Mouse (Mus musculus) heart, embryonic 14.5 days (tissue): ENCODE data around the gene Dusp6. TPM values are rescaled to one million over a fixed set of nuclear protein-coding genes. Genes with fewer than 3 reads are reported as not detected.

ENCODE experiments used
- ATAC-seq: fragments of 200-750 bp; cut with Nextera tagmentation; 2 replicates; pipeline ENCODE4 v1.8.0; 2017; ENCODE audit warnings: low read depth, moderate TSS enrichment; ENCODE audit not compliant: insufficient number of reproducible peaks, insufficient read depth, low FRiP score
- H3K27ac ChIP-seq, 2 experiments: fragments of 200-500 bp in 1 of 2; fragments of 300-500 bp in 1 of 2; sonication (generic) in 1 of 2; replicated peaks in 1 of 2; 2 replicates each; pipeline ENCODE4 v1.5.1; 2012 to 2014; ENCODE audit warnings: low read depth in 2 of 2, low read length in 2 of 2, control low read depth in 1 of 2, mild to moderate bottlenecking in 1 of 2, mixed read lengths in 1 of 2; ENCODE audit not compliant: control insufficient read depth in 1 of 2, insufficient read depth in 1 of 2
- H3K27me3 ChIP-seq: fragments of 300-500 bp; sonication (generic); 2 replicates; pipeline ENCODE4 v1.6.1; 2014; ENCODE audit warnings: mild to moderate bottlenecking, low read length, control low read depth; ENCODE audit not compliant: control insufficient read depth, insufficient read depth
- H3K36me3 ChIP-seq: fragments of 300-500 bp; sonication (generic); 2 replicates; pipeline ENCODE4 v1.6.1; 2014; ENCODE audit warnings: mild to moderate bottlenecking, control low read depth, low read length, mixed read lengths; ENCODE audit not compliant: control insufficient read depth, insufficient read depth
- H3K4me1 ChIP-seq, 2 experiments: fragments of 200-500 bp in 1 of 2; fragments of 300-500 bp in 1 of 2; sonication (generic) in 1 of 2; 2 replicates each; pipeline ENCODE4 v1.6.1; 2012 to 2014; ENCODE audit warnings: low read length in 2 of 2, control low read depth in 1 of 2, mixed read lengths in 1 of 2; ENCODE audit not compliant: control insufficient read depth in 2 of 2, insufficient read depth in 2 of 2
- H3K4me2 ChIP-seq: fragments of 300-500 bp; sonication (generic); 2 replicates; pipeline ENCODE4 v1.6.1; 2014; ENCODE audit warnings: mild to moderate bottlenecking, low read length
- H3K4me3 ChIP-seq, 2 experiments: fragments of 200-500 bp in 1 of 2; fragments of 300-500 bp in 1 of 2; sonication (generic) in 1 of 2; 2 replicates each; pipeline ENCODE4 v1.5.1; 2012 to 2014; ENCODE audit warnings: low read length in 2 of 2, mild to moderate bottlenecking in 2 of 2, control low read depth in 1 of 2, low read depth in 1 of 2, moderate library complexity in 1 of 2; ENCODE audit not compliant: control insufficient read depth in 1 of 2, insufficient read depth in 1 of 2
- H3K9ac ChIP-seq: fragments of 300-500 bp; sonication (generic); 2 replicates; pipeline ENCODE4 v1.6.1; 2014; ENCODE audit warnings: mild to moderate bottlenecking, low read length
- H3K9me3 ChIP-seq: fragments of 300-500 bp; sonication (generic); 2 replicates; pipeline ENCODE4 v1.6.1; 2016; ENCODE audit warnings: low read length, control low read depth; ENCODE audit not compliant: control insufficient read depth
- WGBS: fragments of 180-500 bp; shearing (Covaris S2); extraction: QIAGEN DNeasy Blood & Tissue Kit; methylation state at CpG from one replicate; pipeline ENCODE4 v1.1.7; 2014; 5-methylcytosine and 5-hydroxymethylcytosine counted together
- polyA plus RNA-seq: library from polyadenylated mRNA; unstranded; fragments of >200 nt; fragmentation: Nextera tagmentation; extraction: Ambion mirVana; gene quantifications from 2 replicates; pipeline ENCODE4 v1.2.1, GENCODE M21; 2014

The Dusp6 gene
- polyA plus RNA-seq, 1 experiment from 2014 or later = 43.4 TPM

- Histone ChIP-seq H3K9ac (no peak overlapping the region), H3K4me3 (no peak overlapping the region), H3K4me2 (no peak overlapping the region), H3K4me1 (peaks cover 6 to 14% of the 10 kb centered on the region in 2 experiments), H3K27ac (0 out of 4 replicates have a peak overlapping the region, but pooled peaks of 1 of the 2 experiments have one; percentile 41), H3K36me3 (no peaks in the 10 kb centered on the region), H3K27me3 (no peaks in the 10 kb centered on the region), H3K9me3 (no peaks in the 10 kb centered on the region)
- no peak for ATAC-seq
- 79% methylated on average over 7 of the region's 7 CpGs for WGBS
Observed at GRCm38 (mm10) chr10:99241284-99241828, 21.7 kb upstream of the Dusp6 start.

DNA sequence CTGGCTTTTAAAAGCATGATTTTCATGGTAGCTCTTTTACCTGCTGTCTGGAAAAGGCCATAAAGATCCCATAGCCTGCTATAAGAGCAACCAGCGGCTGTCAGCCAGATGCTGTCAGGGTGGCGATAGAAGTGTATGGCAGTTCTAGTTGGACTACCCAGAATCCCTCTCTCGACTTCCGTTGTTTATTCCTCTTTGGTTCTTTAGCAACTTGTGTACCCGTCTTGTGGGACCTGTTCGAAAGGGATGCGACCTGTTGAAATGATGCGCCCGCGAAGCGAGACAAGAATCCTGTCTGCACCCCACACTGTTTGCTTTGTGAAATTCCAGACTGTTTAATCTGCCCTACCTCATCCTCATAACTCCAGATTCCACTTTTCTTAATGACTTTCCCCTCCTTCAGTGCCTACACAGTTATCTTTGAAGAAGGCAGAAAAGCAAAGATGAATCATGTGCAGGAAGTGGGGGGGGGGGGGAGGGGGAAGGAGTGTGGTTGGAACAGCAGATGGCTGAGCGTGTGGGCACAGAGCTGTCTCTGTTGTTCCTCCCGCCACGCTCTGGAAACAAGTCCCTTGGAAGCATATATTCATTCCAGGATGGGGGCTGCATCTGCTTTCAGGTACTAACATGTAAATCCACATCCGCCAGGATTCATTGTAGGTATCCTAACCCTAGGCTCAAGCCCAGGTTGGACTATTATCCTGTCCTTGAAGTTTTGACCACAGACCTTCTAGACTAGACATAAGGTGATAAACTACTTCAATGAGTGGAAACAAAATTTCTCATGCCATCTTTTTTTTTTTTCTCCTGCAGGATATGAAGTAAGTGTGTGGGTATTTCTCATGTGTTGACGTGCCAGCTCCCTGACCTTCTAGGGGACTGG, 21.0 kb upstream of the Dusp6 start:
- peaks cover 6 to 10% of the 10 kb centered on the region in 2 experiments for H3K4me1 ChIP-seq
- H3K27me3 ChIP-seq = no peaks in the 10 kb centered on the region
- no peaks in the 10 kb centered on the region for H3K9me3 ChIP-seq
- no peak overlapping the region for H3K4me3 ChIP-seq
- no peak overlapping the region for H3K4me2 ChIP-seq
- WGBS = 59% methylated on average over 16 of the region's 16 CpGs
- H3K9ac ChIP-seq = no peak overlapping the region
- H3K36me3 ChIP-seq = no peaks in the 10 kb centered on the region
- ATAC-seq = no peak; the same call in 1 of the 2 replicates
- peak overlapping the region; percentile 10 to 41; a peak in 2 of 4 replicates for H3K27ac ChIP-seq

GRCm38 (mm10) chr10:99242721-99243120, 20.3 kb upstream of the Dusp6 start:
- no peak for ATAC-seq
- H3K36me3 ChIP-seq = no peaks in the 10 kb centered on the region
- H3K4me3 ChIP-seq = no peak overlapping the region
- H3K4me2 ChIP-seq = no peak overlapping the region
- H3K9ac ChIP-seq = no peak overlapping the region
- 0 out of 4 replicates have a peak overlapping the region, but pooled peaks of 1 of the 2 experiments have one; percentile 12 for H3K27ac ChIP-seq
- 89% methylated on average over 10 of the region's 10 CpGs for WGBS
- peaks cover 2 to 7% of the 10 kb centered on the region in 2 experiments; a peak in 3 of 4 replicates for H3K4me1 ChIP-seq
- no peaks in the 10 kb centered on the region for H3K9me3 ChIP-seq
- no peaks in the 10 kb centered on the region for H3K27me3 ChIP-seq

GRCm38 (mm10) chr10:99243907-99244489, 19.0 kb upstream of the Dusp6 start:
- Histone ChIP-seq H3K9ac (no peak overlapping the region), H3K36me3 (no peaks in the 10 kb centered on the region), H3K27ac (no peak overlapping the region), H3K9me3 (no peaks in the 10 kb centered on the region), H3K4me1 (peaks cover 2 to 7% of the 10 kb centered on the region in 2 experiments; a peak in 3 of 4 replicates), H3K4me3 (no peak overlapping the region), H3K27me3 (no peaks in the 10 kb centered on the region), H3K4me2 (no peak overlapping the region)
- no peak for ATAC-seq
- WGBS = 62% methylated on average over 5 of the region's 5 CpGs

- Histone ChIP-seq H3K4me1 (peaks cover 2 to 7% of the 10 kb centered on the region in 2 experiments; a peak in 3 of 4 replicates), H3K4me3 (no peak overlapping the region), H3K27ac (no peak overlapping the region), H3K27me3 (no peaks in the 10 kb centered on the region), H3K9ac (no peak overlapping the region), H3K36me3 (no peaks in the 10 kb centered on the region), H3K9me3 (no peaks in the 10 kb centered on the region), H3K4me2 (no peak overlapping the region)
- no peak for ATAC-seq
- 38% methylated on average over 7 of the region's 7 CpGs for WGBS
Observed at GRCm38 (mm10) chr10:99244655-99245260, 18.3 kb upstream of the Dusp6 start.

DNA sequence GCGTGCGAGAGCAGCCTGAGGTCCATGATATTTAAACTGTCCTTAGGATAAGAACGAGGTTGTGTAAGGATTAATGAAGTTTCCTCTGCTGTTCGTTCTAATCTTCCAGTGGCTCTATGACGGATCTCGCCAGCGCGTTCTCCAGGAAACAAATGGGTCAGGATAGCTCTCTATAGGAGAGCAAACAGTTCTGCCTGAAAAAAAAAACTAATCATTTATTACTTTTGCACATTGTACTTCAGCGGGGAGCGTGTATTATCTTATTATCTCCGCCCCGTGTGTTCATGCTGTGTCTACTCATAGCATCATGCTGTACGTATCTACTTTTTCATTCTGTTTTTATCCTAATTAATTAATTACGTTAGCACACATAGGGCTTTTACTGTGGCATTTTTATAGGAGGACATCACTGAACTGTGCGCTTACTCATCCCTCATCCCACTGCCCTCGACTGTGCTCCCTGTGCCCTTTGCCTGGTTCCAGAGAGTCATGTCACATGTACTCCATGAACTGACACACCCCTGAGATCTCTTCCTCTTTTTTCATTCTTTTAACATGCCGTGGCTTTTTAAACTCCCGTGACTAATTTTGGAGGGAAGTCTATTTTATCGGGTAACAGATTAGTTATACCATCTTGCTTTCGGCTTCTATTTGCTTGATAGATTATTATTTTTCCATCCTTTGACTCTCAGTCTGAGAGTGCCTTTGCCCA, 16.1 kb upstream of the Dusp6 start:
- no peaks in the 10 kb centered on the region for H3K36me3 ChIP-seq
- WGBS = 81% methylated on average over 20 of the region's 20 CpGs
- peaks cover 12 to 21% of the 10 kb centered on the region in 2 experiments for H3K4me1 ChIP-seq
- no peak for ATAC-seq
- no peak overlapping the region for H3K4me3 ChIP-seq
- no peak overlapping the region for H3K27ac ChIP-seq
- no peak overlapping the region for H3K4me2 ChIP-seq
- H3K9ac ChIP-seq = no peak overlapping the region
- no peaks in the 10 kb centered on the region for H3K9me3 ChIP-seq
- no peaks in the 10 kb centered on the region for H3K27me3 ChIP-seq

DNA sequence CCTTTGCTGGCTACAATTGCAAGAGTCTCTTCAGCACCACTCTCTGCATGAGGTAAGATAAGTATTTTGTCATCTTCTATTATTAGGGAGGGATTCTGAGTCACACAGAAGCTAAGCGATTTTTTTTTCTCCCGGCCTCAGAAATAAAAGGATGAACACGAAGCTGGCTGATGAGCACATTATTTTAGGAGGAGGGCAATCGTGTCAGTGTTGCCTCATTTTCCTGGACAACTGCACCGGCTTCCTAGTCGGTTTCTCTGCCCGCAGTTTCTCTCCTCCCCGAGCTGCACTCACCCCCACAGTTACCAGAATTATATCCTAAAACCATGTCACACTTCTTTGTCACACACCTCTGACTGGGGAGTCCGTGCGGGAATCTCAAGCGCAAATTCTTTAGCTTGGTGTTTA, 12.2 kb upstream of the Dusp6 start:
- peak overlapping the region in 1 of 2 experiments; percentile 12; a peak in 1 of 4 replicates for H3K4me3 ChIP-seq
- peak overlapping the region; percentile 55 for H3K4me2 ChIP-seq
- WGBS = 27% methylated on average over 11 of the region's 11 CpGs
- H3K4me1 ChIP-seq = peaks cover 10 to 20% of the 10 kb centered on the region in 2 experiments; a peak in 3 of 4 replicates
- no peaks in the 10 kb centered on the region for H3K27me3 ChIP-seq
- peak overlapping the region; percentile 4 to 34; a peak in 3 of 4 replicates for H3K27ac ChIP-seq
- H3K9me3 ChIP-seq = no peaks in the 10 kb centered on the region
- peak overlapping the region; percentile 42; the same call in 1 of the 2 replicates for H3K9ac ChIP-seq
- no peak for ATAC-seq
- no peaks in the 10 kb centered on the region for H3K36me3 ChIP-seq
